Mouse (Mus musculus) T-helper 17 cell (primary cell): ENCODE data around the gene Scnn1a.

Source experiments
- in situ Hi-C, 2 experiments: fragments of 300-600 bp; cut with MboI, MseI; formaldehyde crosslinking; loops; 1 replicate in 1 of 2; 2 replicates in 1 of 2; pipeline ENCODE4 v1.15.1; 2025; ENCODE audit warnings: high pct_unique_total_duplicates in 2 of 2

Gene Scnn1a

DNA sequence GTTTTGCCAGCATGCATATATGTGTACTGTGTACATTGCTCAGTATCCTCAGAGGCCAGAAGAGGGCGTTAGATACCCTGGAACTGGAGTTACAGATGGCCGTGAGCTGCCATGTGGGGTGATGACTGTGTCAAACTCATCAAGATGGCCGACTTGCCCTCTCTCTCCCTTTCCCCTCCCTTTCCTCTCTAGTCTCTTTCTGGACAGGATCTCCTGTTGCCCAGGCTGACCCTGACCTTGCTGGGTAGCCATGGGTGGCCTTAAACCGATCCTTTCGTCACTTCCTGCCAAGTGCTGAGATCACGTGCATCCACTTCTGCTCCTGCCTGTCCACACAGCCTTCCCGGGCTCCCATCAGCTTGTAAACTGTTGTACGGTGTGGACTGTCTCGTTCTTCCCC, 39.5 kb downstream of the Scnn1a start:
- in situ Hi-C loops = no loop called here

GRCm38 (mm10) chr6:125360846-125361245, 40.4 kb downstream of the Scnn1a start:
- in situ Hi-C loops = no loop called here

DNA sequence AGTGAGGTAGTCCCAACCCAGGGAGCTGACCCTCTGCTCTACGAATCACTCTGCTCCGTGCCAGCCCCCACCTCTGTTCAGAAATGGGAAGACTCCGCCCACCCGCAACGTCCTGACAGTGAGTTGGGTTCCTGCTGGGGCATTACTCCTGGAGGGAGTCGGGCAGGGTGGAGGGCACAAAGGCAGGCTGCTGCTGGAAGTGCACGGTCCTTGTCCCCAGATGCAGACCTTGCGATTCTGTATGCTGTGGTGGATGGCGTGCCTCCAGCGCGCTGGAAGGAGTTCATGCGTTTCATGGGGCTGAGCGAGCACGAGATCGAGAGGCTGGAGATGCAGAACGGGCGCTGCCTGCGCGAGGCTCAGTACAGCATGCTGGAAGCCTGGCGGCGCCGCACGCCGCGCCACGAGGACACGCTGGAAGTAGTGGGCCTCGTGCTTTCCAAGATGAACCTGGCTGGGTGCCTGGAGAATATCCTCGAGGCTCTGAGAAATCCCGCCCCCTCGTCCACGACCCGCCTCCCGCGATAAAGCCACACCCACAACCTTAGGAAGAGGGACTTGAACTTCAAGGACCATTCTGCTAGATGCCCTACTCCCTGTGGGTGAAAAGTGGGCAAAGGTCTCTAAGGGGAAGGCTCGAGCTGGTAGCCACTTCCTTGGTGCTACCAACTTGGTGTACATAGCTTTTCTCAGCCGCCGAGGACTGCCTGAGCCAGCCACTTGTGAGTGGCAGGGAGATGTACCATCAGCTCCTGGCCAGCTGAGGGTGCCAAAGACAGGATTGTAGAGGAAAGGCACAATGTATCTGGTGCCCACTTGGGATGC, 41.2 kb downstream of the Scnn1a start:
- in situ Hi-C loops = no loop called here

- in situ Hi-C loops = no loop called here
These were observed 42.6 kb downstream of the Scnn1a start for GRCm38 (mm10) chr6:125363021-125363420.

DNA sequence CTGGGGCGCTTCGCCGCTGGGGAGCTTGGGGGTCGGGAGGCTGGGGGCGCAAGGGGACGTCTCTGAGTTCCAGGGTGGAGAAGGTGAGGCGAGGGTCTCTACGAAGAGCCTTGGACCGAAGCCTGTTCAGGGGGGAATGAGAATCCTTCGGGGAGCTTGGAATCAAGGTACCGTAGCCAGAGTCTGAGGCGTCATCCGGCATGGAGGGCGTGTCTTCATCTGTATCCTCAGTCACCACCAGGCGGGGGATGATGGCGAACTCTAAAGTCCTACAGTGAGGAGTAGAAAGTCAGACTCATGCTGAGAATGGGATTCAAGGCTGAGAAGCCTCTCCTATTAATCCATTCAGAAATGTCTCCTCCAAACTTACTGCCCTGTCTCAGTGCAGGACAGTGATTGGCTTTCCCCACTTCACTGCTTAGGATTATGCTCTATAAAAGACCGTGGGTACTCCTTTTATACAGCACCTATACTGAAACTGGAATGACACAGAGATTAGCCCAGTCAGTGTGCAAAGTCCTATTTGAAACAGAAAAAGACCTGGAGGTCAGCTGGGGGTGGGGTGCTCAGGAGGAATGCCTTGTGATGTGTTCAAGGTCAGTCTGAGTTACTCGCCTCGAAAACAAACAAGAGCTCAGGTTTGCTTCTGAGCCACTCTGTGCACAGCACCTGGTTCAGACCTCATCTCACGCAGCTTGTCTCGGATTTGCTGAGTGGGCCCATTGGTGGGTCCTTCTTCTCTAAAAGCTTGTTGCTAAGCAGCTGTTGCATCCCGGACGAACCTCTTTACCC, 43.2 kb downstream of the Scnn1a start:
- in situ Hi-C loops = no loop called here

GRCm38 (mm10) chr6:125364448-125364847, 44.0 kb downstream of the Scnn1a start:
- in situ Hi-C loops = no loop called here

GRCm38 (mm10) chr6:125365522-125365921, 45.1 kb downstream of the Scnn1a start:
- in situ Hi-C loops = loop anchor here in 1 of 2 experiments (5.0 kb wide), 1 partner anchor 48 kb away; no protein-coding TSS in a partner anchor

DNA sequence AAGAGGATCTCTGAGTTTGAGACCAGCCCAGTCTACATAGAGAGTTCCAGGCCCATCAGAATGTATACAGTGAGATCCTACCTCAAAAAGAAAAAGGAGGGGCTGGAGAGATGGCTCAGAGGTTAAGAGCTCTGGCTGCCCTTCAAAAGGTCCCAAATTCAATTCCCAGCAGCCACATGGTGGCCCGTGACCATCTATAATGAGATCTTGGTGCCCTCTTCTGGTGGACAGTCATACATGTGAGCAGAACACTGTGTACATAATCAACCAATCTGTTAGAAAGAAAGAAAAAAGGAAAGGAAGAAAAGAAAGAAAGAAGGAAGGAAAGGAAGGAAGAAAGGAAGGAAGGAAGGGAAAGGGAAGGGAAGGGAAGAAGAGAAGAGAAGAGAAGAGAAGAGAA, 45.7 kb downstream of the Scnn1a start:
- in situ Hi-C loops = loop anchor here in 1 of 2 experiments (5.0 kb wide), 1 partner anchor 49 kb away; no protein-coding TSS in a partner anchor

GRCm38 (mm10) chr6:125367758-125368371, 47.4 kb downstream of the Scnn1a start:
- in situ Hi-C loops = loop anchor here in 1 of 2 experiments (5.0 kb wide), 1 partner anchor 51 kb away; no protein-coding TSS in a partner anchor

- in situ Hi-C loops = loop anchor here in 1 of 2 experiments (10.0 kb wide), 1 partner anchor 1458 kb away; no protein-coding TSS in a partner anchor
These were observed 56.6 kb downstream of the Scnn1a start for GRCm38 (mm10) chr6:125377042-125377441.

GRCm38 (mm10) chr6:125377582-125378451, 57.4 kb downstream of the Scnn1a start:
- in situ Hi-C loops = loop anchor here in 1 of 2 experiments (10.0 kb wide), 1 partner anchor 1457 kb away; no protein-coding TSS in a partner anchor

GRCm38 (mm10) chr6:125378621-125379020, 58.2 kb downstream of the Scnn1a start:
- in situ Hi-C loops = loop anchor here in 1 of 2 experiments (10.0 kb wide), 1 partner anchor 1456 kb away; no protein-coding TSS in a partner anchor

GRCm38 (mm10) chr6:125379781-125380180, 59.3 kb downstream of the Scnn1a start:
- in situ Hi-C loops = loop anchor here in 1 of 2 experiments (10.0 kb wide), 1 partner anchor 1455 kb away; no protein-coding TSS in a partner anchor

GRCm38 (mm10) chr6:125380372-125381360, 60.2 kb downstream of the Scnn1a start, which contains the start of gene Plekhg6:
Plekhg6 (minus strand) TSS chr6:125380793.
- in situ Hi-C loops = no loop called here

DNA sequence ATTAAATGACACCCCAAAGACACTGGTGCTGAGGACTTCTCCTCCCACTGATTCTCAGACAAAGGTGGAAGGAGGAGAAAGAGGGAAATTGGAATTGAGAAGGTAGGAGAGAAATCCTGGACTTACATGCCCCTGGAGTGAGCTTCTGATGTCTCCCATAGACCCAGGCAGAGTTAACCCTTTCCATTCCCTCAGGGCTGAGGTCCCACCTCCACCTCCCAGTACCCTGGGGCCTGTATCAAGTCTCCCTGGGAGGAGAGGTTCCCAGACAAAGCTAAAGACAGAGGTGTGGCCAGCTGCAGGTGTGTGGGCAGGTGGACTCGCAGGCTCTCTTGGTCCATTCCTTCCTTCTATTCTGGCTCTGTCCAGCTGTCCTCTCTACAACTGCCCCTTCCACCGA, 61.6 kb downstream of the Scnn1a start:
- in situ Hi-C loops = no loop called here

- in situ Hi-C loops = no loop called here
These were observed 64.9 kb downstream of the Scnn1a start for GRCm38 (mm10) chr6:125385066-125385974.

DNA sequence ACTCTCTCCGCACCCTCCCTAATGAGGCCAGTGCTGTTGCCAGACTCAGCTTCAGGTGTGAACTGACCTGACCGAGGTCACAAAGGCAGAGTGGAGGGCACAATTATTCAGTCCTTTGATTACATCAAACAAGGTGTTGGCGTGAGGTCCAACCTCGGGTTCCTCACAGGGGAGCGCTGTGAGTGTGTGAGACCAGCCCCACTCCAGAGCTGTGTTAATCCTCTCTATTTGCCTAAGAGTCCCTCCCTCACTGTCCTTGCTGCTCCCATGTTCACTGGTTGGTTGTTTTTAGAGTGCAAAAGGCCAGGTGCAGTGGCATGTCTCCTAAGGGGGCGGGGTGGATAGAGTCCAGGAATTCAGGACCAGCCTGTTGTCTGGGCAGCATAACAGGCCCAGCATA, 65.6 kb downstream of the Scnn1a start:
- in situ Hi-C loops = no loop called here

GRCm38 (mm10) chr6:125389853-125390252, 69.4 kb downstream of the Scnn1a start:
- in situ Hi-C loops = no loop called here
